Mouse (Mus musculus): Measurements from ENCODE around the gene Ldb2. TPM values are rescaled to one million over a fixed set of nuclear protein-coding genes. Genes with fewer than 3 reads are reported as not detected.

Gene Ldb2
- polyA plus RNA-seq, 1 experiment from 2014 or later, result 24.9 TPM

DNA sequence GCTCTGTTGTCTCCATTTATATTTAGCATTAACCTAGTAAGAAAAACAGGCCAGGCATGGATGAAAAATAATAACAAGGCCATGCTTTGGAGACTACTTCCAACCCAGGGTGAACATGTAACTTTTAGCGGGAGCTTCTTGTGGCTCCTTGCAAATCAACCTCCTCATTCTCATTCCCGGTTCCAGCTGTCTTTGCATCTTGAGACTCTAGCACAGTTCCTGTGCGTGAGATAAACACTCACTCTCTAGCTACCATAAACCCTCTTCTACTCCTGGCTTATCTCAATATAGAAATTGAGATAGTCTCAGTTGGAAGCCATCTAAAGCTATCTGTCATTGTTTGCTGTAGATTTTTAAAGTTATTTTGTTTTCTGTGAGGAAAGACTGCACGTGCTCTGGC, 20.1 kb downstream of the Ldb2 start:
- Histone ChIP-seq H3K4me3 (ENCODE audit: low read depth, low read length) (no peak overlapping the region), H3K36me3 (ENCODE audit: control insufficient read depth, insufficient read depth, low read length) (no peaks in the 10 kb centered on the region), H3K9ac (ENCODE audit: low read length) (no peak overlapping the region), H3K4me1 (ENCODE audit: control insufficient read depth, insufficient read depth, low read length) (no peaks in the 10 kb centered on the region), H3K27ac (ENCODE audit: low read depth, low read length) (no peak overlapping the region), H3K9me3 (ENCODE audit: control insufficient read depth, low read length) (no peaks in the 10 kb centered on the region), H3K27me3 (ENCODE audit: control insufficient read depth, insufficient read depth, low read length) (no peaks in the 10 kb centered on the region), H3K4me2 (ENCODE audit: low read depth) (no peak overlapping the region)
- 88% methylated on average over 4 of the region's 4 CpGs for WGBS
- no peak for ATAC-seq (ENCODE audit: insufficient read depth, low FRiP score, low TSS enrichment)
- no peak for DNase-seq (ENCODE audit: low spot score)

DNA sequence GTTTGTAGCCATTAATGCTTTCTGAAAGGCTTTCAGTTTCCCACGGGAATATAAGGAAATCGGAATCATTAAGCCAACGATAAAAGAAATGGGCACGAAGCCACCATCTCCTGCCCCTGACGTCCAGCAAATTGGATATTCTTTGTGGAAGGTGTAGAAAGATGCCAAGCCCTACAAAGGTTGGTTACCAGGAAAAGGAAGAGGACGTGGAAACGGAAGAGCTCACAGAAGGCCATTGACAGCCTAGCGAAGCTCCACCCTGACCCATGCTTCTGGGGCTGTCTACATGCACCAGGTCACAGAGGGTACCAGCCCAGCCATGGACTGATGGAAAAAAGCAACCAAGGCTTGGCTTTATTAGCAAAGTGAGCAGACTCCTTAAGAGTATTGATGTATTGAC, 31.0 kb downstream of the Ldb2 start:
- 90% methylated on average over 8 of the region's 8 CpGs for WGBS
- H3K27me3 ChIP-seq (ENCODE audit: control insufficient read depth, insufficient read depth, low read length), result no peaks in the 10 kb centered on the region
- H3K4me3 ChIP-seq (ENCODE audit: low read depth, low read length), result no peak overlapping the region
- H3K27ac ChIP-seq (ENCODE audit: low read depth, low read length), result no peak overlapping the region
- no peak for ATAC-seq (ENCODE audit: insufficient read depth, low FRiP score, low TSS enrichment)
- no peaks in the 10 kb centered on the region for H3K4me1 ChIP-seq (ENCODE audit: control insufficient read depth, insufficient read depth, low read length)
- no peak overlapping the region for H3K9ac ChIP-seq (ENCODE audit: low read length)
- H3K4me2 ChIP-seq (ENCODE audit: low read depth), result no peak overlapping the region
- no peaks in the 10 kb centered on the region for H3K36me3 ChIP-seq (ENCODE audit: control insufficient read depth, insufficient read depth, low read length)
- no peak for DNase-seq (ENCODE audit: low spot score)
- H3K9me3 ChIP-seq (ENCODE audit: control insufficient read depth, low read length), result no peaks in the 10 kb centered on the region

DNA sequence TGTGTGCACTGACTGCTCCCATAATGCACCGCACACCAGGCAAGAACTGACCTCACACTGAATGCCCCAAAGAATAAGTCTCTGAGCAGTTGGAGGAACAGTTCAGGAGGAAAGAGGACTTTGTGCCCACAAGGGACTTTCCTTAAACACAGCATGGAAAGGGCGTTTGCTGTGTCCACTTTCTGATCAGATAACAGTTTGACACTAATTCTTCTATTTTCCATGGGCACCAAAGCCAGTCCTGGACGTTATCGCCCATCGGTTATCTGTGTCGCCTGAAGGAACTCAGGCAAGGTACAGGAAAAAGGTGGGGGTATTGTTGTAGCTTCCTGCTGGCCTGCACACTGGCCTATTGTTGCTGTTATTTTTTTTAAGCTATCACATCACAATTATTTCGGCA, 34.6 kb downstream of the Ldb2 start:
- Histone ChIP-seq H3K9me3 (ENCODE audit: control insufficient read depth, low read length) (no peaks in the 10 kb centered on the region), H3K4me1 (ENCODE audit: control insufficient read depth, insufficient read depth, low read length) (no peaks in the 10 kb centered on the region), H3K4me3 (ENCODE audit: low read depth, low read length) (no peak overlapping the region), H3K36me3 (ENCODE audit: control insufficient read depth, insufficient read depth, low read length) (no peaks in the 10 kb centered on the region), H3K4me2 (ENCODE audit: low read depth) (no peak overlapping the region), H3K27ac (ENCODE audit: low read depth, low read length) (no peak overlapping the region), H3K27me3 (ENCODE audit: control insufficient read depth, insufficient read depth, low read length) (no peaks in the 10 kb centered on the region), H3K9ac (ENCODE audit: low read length) (no peak overlapping the region)
- no peak for ATAC-seq (ENCODE audit: insufficient read depth, low FRiP score, low TSS enrichment)
- 85% methylated on average over 7 of the region's 7 CpGs for WGBS
- no peak for DNase-seq (ENCODE audit: low spot score)

DNA sequence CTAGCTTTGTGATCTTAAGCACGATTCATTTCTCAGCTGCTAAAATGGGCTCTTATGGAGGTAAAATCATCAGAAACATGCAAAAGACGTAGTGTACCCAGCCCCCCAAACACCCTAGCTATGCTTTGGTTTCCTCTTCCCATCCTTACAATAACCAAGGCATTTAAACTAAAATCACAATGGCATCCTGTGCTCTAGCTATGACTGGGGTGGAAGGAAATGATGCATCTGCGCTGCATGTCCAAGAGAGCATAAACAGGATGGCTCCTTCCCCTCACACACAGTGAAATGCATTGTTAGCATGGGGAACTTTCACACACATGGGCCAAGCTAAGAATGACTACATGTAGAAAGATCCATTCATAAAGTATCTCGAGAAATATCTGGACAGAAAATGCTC, 40.3 kb downstream of the Ldb2 start:
- H3K27me3 ChIP-seq (ENCODE audit: control insufficient read depth, insufficient read depth, low read length), result no peaks in the 10 kb centered on the region
- H3K36me3 ChIP-seq (ENCODE audit: control insufficient read depth, insufficient read depth, low read length), result no peaks in the 10 kb centered on the region
- 87% methylated on average over 4 of the region's 4 CpGs for WGBS
- H3K27ac ChIP-seq (ENCODE audit: low read depth, low read length), result no peak overlapping the region
- no peak overlapping the region for H3K4me3 ChIP-seq (ENCODE audit: low read depth, low read length)
- DNase-seq (ENCODE audit: low spot score) (no peak), ATAC-seq (ENCODE audit: insufficient read depth, low FRiP score, low TSS enrichment) (no peak)
- H3K9ac ChIP-seq (ENCODE audit: low read length), result no peak overlapping the region
- H3K4me2 ChIP-seq (ENCODE audit: low read depth), result no peak overlapping the region
- H3K4me1 ChIP-seq (ENCODE audit: control insufficient read depth, insufficient read depth, low read length), result no peaks in the 10 kb centered on the region
- no peaks in the 10 kb centered on the region for H3K9me3 ChIP-seq (ENCODE audit: control insufficient read depth, low read length)

DNA sequence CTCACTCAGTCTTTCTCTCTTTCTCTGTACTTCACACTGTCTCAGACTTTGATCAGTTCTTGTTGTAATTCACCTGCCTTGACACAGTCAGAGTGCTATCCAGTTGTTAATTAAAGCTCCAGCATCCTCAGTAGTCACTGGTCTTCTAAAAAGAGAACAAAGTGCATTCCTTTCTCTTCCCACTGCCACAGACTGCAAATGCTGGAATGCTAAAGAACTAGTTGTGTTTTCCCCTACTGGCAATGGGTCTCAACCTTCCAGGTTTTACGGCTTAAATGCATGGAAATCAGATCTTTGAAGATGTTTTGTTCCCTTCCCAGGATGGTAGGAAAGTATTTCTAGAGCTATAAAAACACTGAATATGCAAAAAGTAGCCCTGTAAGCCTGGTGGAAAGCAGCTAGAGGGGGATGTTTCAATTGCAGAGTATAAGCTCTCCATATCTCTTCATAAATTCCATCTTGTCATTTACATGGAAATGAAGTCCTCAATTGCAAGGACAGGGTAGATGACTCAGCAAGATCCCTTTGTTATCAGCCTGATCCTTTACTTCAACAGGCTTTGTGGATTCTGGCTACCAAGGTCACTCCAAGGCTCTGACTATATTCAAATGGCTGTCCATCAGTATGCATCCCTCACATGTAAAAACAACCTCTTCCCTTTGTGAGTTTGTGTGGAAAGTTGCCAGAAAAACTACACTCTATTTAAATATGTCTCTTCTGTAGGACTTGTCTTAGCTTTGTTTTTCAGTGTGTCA, 45.1 kb downstream of the Ldb2 start:
- no peak overlapping the region for H3K4me3 ChIP-seq (ENCODE audit: low read depth, low read length)
- H3K4me1 ChIP-seq (ENCODE audit: control insufficient read depth, insufficient read depth, low read length), result no peaks in the 10 kb centered on the region
- no peaks in the 10 kb centered on the region for H3K27me3 ChIP-seq (ENCODE audit: control insufficient read depth, insufficient read depth, low read length)
- WGBS, result 43% methylated on average over 1 of the region's 1 CpGs
- H3K4me2 ChIP-seq (ENCODE audit: low read depth), result no peak overlapping the region
- no peak overlapping the region for H3K27ac ChIP-seq (ENCODE audit: low read depth, low read length)
- ATAC-seq (ENCODE audit: insufficient read depth, low FRiP score, low TSS enrichment) (no peak), DNase-seq (ENCODE audit: low spot score) (no peak)
- H3K36me3 ChIP-seq (ENCODE audit: control insufficient read depth, insufficient read depth, low read length), result no peaks in the 10 kb centered on the region
- H3K9me3 ChIP-seq (ENCODE audit: control insufficient read depth, low read length), result no peaks in the 10 kb centered on the region
- no peak overlapping the region for H3K9ac ChIP-seq (ENCODE audit: low read length)

DNA sequence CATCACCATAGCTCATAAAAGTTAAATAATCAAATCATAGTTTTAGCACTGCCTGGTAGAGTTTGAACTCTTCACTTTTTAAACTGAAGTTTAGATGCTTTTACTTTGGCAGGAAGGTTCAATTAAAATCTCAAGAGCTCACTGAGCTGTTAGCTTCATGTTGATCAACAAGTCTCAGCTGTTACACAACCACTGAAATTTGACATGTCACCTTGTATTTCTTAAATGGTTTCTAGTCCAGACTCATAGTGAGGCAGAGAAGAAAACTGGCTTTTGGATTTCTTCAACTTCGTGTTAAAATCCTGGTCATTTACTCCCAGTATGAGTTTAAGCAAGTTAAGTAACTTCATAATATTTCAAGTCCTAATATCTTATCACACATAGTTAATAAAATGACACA, 53.8 kb downstream of the Ldb2 start:
- ATAC-seq (ENCODE audit: insufficient read depth, low FRiP score, low TSS enrichment), result no peak
- H3K4me2 ChIP-seq (ENCODE audit: low read depth), result no peak overlapping the region
- H3K4me1 ChIP-seq (ENCODE audit: control insufficient read depth, insufficient read depth, low read length), result no peaks in the 10 kb centered on the region
- H3K4me3 ChIP-seq (ENCODE audit: low read depth, low read length), result no peak overlapping the region
- no peaks in the 10 kb centered on the region for H3K36me3 ChIP-seq (ENCODE audit: control insufficient read depth, insufficient read depth, low read length)
- H3K27ac ChIP-seq (ENCODE audit: low read depth, low read length), result no peak overlapping the region
- WGBS, result 92% methylated on average over 1 of the region's 1 CpGs
- no peak for DNase-seq (ENCODE audit: low spot score)
- H3K9ac ChIP-seq (ENCODE audit: low read length), result no peak overlapping the region
- H3K9me3 ChIP-seq (ENCODE audit: control insufficient read depth, low read length), result no peaks in the 10 kb centered on the region
- no peaks in the 10 kb centered on the region for H3K27me3 ChIP-seq (ENCODE audit: control insufficient read depth, insufficient read depth, low read length)

DNA sequence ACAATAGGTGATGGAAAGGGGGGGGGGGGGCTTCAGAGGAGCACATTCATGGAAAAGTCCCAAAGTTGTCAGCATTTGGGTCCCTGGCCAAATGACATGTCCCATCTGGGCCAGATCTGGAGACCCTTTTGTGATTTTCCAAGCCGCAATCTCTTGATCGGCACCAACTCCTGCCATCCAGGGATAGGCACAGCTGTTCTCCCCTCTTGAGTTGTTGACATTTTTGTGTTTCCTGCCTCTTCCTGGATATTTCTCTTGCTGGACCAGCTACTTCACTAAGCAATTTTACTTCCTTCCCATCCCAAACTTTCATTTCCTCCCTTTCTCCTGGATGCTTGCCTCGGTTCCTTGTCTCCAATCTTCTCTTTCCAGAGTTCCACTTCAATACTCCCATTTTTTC, 63.1 kb downstream of the Ldb2 start:
- ATAC-seq (ENCODE audit: insufficient read depth, low FRiP score, low TSS enrichment) (no peak), DNase-seq (ENCODE audit: low spot score) (no peak)
- H3K4me2 ChIP-seq (ENCODE audit: low read depth), result no peak overlapping the region
- H3K4me1 ChIP-seq (ENCODE audit: control insufficient read depth, insufficient read depth, low read length), result no peaks in the 10 kb centered on the region
- no peaks in the 10 kb centered on the region for H3K9me3 ChIP-seq (ENCODE audit: control insufficient read depth, low read length)
- no peak overlapping the region for H3K4me3 ChIP-seq (ENCODE audit: low read depth, low read length)
- no peak overlapping the region for H3K27ac ChIP-seq (ENCODE audit: low read depth, low read length)
- 96% methylated on average over 3 of the region's 3 CpGs for WGBS
- no peaks in the 10 kb centered on the region for H3K27me3 ChIP-seq (ENCODE audit: control insufficient read depth, insufficient read depth, low read length)
- H3K36me3 ChIP-seq (ENCODE audit: control insufficient read depth, insufficient read depth, low read length), result no peaks in the 10 kb centered on the region
- H3K9ac ChIP-seq (ENCODE audit: low read length), result no peak overlapping the region

DNA sequence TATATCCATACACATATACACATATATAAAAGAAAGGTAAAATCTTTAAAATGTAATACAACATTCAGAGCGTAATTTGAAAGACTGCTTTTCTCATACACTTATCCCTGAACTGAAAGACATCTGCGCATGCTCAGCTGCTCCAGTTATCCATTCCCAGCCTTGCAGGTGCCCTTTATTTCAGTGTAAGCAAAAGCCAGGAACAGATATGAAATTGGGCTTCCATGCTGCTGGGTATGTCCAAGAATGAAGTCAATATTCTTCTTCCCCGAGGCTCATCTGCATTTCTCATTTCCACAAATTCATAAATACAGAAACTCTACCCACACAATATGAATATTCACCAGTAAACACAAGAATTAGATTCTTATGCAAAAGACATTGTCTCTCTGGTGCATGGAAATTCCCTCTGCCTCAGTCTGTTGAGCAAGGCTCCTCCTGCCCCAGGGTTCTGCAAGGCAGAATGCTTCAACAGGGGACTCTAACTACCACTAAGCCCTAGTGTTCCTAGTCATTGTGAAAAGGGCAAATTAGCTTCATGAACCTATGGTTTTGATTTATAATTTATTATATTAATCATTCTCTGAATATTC, 65.3 kb downstream of the Ldb2 start:
- Histone ChIP-seq H3K9me3 (ENCODE audit: control insufficient read depth, low read length) (no peaks in the 10 kb centered on the region), H3K9ac (ENCODE audit: low read length) (no peak overlapping the region), H3K36me3 (ENCODE audit: control insufficient read depth, insufficient read depth, low read length) (no peaks in the 10 kb centered on the region), H3K27ac (ENCODE audit: low read depth, low read length) (no peak overlapping the region), H3K4me2 (ENCODE audit: low read depth) (no peak overlapping the region), H3K4me3 (ENCODE audit: low read depth, low read length) (no peak overlapping the region), H3K4me1 (ENCODE audit: control insufficient read depth, insufficient read depth, low read length) (no peaks in the 10 kb centered on the region), H3K27me3 (ENCODE audit: control insufficient read depth, insufficient read depth, low read length) (no peaks in the 10 kb centered on the region)
- WGBS, result 92% methylated on average over 3 of the region's 3 CpGs
- ATAC-seq (ENCODE audit: insufficient read depth, low FRiP score, low TSS enrichment) (no peak), DNase-seq (ENCODE audit: low spot score) (no peak)

DNA sequence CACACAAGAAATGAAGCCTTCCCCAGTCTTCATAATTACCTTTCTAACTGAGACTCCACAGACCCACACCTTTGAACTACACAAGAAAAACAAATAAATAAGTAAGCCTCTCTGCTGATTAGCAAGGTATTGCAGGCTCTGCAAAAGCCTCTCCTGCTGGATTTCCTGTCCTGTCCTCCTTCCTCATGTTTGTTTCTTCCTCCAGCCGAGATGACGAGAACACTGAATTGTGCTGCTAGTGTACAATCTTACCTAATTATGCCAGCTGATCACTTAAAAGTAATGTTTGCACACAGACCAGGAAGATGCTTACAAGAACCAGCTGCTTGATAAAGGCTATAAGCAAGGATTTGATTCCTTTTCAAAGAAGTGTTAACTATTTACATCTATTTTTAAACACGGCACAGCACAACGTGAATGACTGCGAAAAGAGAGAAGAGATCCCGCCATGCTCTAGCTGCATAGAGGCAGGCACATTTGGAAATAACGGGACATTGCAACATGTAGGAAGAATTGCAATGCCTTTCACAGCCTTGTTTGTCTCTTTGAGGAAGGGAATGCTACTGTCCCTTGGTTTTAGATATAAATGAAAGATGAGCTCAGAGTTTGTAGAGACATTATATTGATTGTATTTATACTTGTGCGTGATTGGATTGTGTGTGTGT, 69.7 kb downstream of the Ldb2 start:
- ATAC-seq (ENCODE audit: insufficient read depth, low FRiP score, low TSS enrichment) (no peak), DNase-seq (ENCODE audit: low spot score) (no peak)
- Histone ChIP-seq H3K36me3 (ENCODE audit: control insufficient read depth, insufficient read depth, low read length) (no peaks in the 10 kb centered on the region), H3K27me3 (ENCODE audit: control insufficient read depth, insufficient read depth, low read length) (no peaks in the 10 kb centered on the region), H3K4me2 (ENCODE audit: low read depth) (no peak overlapping the region), H3K4me3 (ENCODE audit: low read depth, low read length) (no peak overlapping the region), H3K9me3 (ENCODE audit: control insufficient read depth, low read length) (no peaks in the 10 kb centered on the region), H3K27ac (ENCODE audit: low read depth, low read length) (no peak overlapping the region), H3K9ac (ENCODE audit: low read length) (no peak overlapping the region), H3K4me1 (ENCODE audit: control insufficient read depth, insufficient read depth, low read length) (no peaks in the 10 kb centered on the region)
- 89% methylated on average over 8 of the region's 8 CpGs for WGBS
